ENCODE assay signal across 20 mouse cellular contexts in genomic region chr3:121841412-121842014, GRCm38 (mm10). TPM values are rescaled to one million over a fixed set of nuclear protein-coding genes. Genes with fewer than 3 reads are reported as not detected.
DNase-seq lines count a peak whose midpoint lies in the region; ATAC-seq lines count a peak whose summit lies in the region.
"Had no signal": no experiment of that assay in that cellular context is flagged by ENCODE, and none has a peak within 500 bp of the region (broad histone marks: within the 10 kb centered on the region; RNA-seq: fewer than 3 reads in every experiment).

No protein-coding gene starts in this region.

- 64% methylated on average over 9 of the region's 9 CpGs for WGBS in embryonic facial prominence, embryonic 14.5 days
- WGBS in embryonic facial prominence, embryonic 10.5 days = 83% methylated on average over 9 of the region's 9 CpGs
- 45% methylated on average over 9 of the region's 9 CpGs for WGBS in lung, embryonic 16.5 days

- H3K4me2 ChIP-seq in embryonic facial prominence, embryonic 14.5 days (ENCODE audit: low read depth, low read length) = no peak overlapping the region
- no peak overlapping the region for H3K4me2 ChIP-seq in lung, embryonic 16.5 days (ENCODE audit: low read depth, low read length)
- H3K4me2 ChIP-seq: embryonic facial prominence, embryonic 15.5 days; hindbrain, embryonic 12.5 days; liver, embryonic 13.5 days; neural tube, embryonic 13.5 days had no signal

- no peak for ATAC-seq in embryonic facial prominence, embryonic 14.5 days (ENCODE audit: low read depth)
- ATAC-seq in lung, embryonic 16.5 days (ENCODE audit: low read depth) = peak; percentile 77
- ATAC-seq in megakaryocyte, adult 5-6 weeks (ENCODE audit: poor library complexity, severe bottlenecking) = peak; percentile 37

- H3K27me3 ChIP-seq in embryonic facial prominence, embryonic 14.5 days (replicated peaks; ENCODE audit: control insufficient read depth, insufficient read depth, low read length) = no peaks in the 10 kb centered on the region
- no peaks in the 10 kb centered on the region for H3K27me3 ChIP-seq in embryonic facial prominence, embryonic 10.5 days (replicated peaks; ENCODE audit: low read depth, poor library complexity, severe bottlenecking)
- H3K27me3 ChIP-seq in lung, embryonic 16.5 days (ENCODE audit: control insufficient read depth, insufficient read depth, low read depth, low read length) = no peaks in the 10 kb centered on the region
- H3K27me3 ChIP-seq: embryonic facial prominence, embryonic 15.5 days; hindbrain, embryonic 12.5 days; liver, embryonic 13.5 days; neural tube, embryonic 13.5 days had no signal

- H3K9ac ChIP-seq in embryonic facial prominence, embryonic 14.5 days (ENCODE audit: low read depth, low read length) = no peak overlapping the region
- no peak overlapping the region for H3K9ac ChIP-seq in lung, embryonic 16.5 days (ENCODE audit: low read length)
- H3K9ac ChIP-seq: embryonic facial prominence, embryonic 15.5 days; hindbrain, embryonic 12.5 days; liver, embryonic 13.5 days; neural tube, embryonic 13.5 days had no signal

- H3K4me1 ChIP-seq in embryonic facial prominence, embryonic 14.5 days (ENCODE audit: control insufficient read depth, insufficient read depth, low read length) = no peaks in the 10 kb centered on the region
- H3K4me1 ChIP-seq in embryonic facial prominence, embryonic 10.5 days = peaks cover 3% of the 10 kb centered on the region; the same call in 1 of the 2 replicates
- H3K4me1 ChIP-seq in lung, embryonic 16.5 days (replicated peaks; ENCODE audit: control insufficient read depth, insufficient read depth, low read length) = peaks cover 3% of the 10 kb centered on the region; the same call in 1 of the 2 replicates
- H3K4me1 ChIP-seq: embryonic facial prominence, embryonic 15.5 days; hindbrain, embryonic 12.5 days; neural tube, embryonic 13.5 days had no signal

- no peak overlapping the region for H3K27ac ChIP-seq in embryonic facial prominence, embryonic 14.5 days (replicated peaks; ENCODE audit: low read depth, low read length)
- H3K27ac ChIP-seq in embryonic facial prominence, embryonic 10.5 days (replicated peaks) = no peak overlapping the region; the same call in 1 of the 2 replicates
- no peak overlapping the region for H3K27ac ChIP-seq in lung, embryonic 16.5 days (ENCODE audit: low read length)
- H3K27ac ChIP-seq: embryonic facial prominence, embryonic 15.5 days; hindbrain, embryonic 12.5 days; liver, embryonic 13.5 days; midbrain, embryonic 10.5 days; neural tube, embryonic 13.5 days had no signal

- no peak overlapping the region for H3K4me3 ChIP-seq in embryonic facial prominence, embryonic 14.5 days (ENCODE audit: low read depth, low read length)
- no peak overlapping the region for H3K4me3 ChIP-seq in embryonic facial prominence, embryonic 10.5 days
- no peak overlapping the region for H3K4me3 ChIP-seq in lung, embryonic 16.5 days (ENCODE audit: low read length)
- H3K4me3 ChIP-seq: embryonic facial prominence, embryonic 15.5 days; hindbrain, embryonic 12.5 days; liver, embryonic 13.5 days; midbrain, embryonic 10.5 days; neural tube, embryonic 13.5 days had no signal

- 0 out of 2 replicates have a peak, but pooled peaks cover 4% of the 10 kb centered on the region for H3K9me3 ChIP-seq in embryonic facial prominence, embryonic 14.5 days (ENCODE audit: control insufficient read depth, low read length)
- H3K9me3 ChIP-seq in embryonic facial prominence, embryonic 10.5 days = no peaks in the 10 kb centered on the region
- no peaks in the 10 kb centered on the region for H3K9me3 ChIP-seq in lung, embryonic 16.5 days (ENCODE audit: control insufficient read depth, low read length)
- H3K9me3 ChIP-seq: embryonic facial prominence, embryonic 15.5 days; liver, embryonic 13.5 days; midbrain, embryonic 10.5 days; neural tube, embryonic 13.5 days had no signal

- no peaks in the 10 kb centered on the region for H3K36me3 ChIP-seq in embryonic facial prominence, embryonic 14.5 days (ENCODE audit: control insufficient read depth, insufficient read depth, low read length)
- no peaks in the 10 kb centered on the region for H3K36me3 ChIP-seq in embryonic facial prominence, embryonic 10.5 days (replicated peaks)
- no peaks in the 10 kb centered on the region for H3K36me3 ChIP-seq in lung, embryonic 16.5 days (ENCODE audit: control insufficient read depth, insufficient read depth, low read length)
- H3K36me3 ChIP-seq: embryonic facial prominence, embryonic 15.5 days; hindbrain, embryonic 12.5 days; liver, embryonic 13.5 days; midbrain, embryonic 10.5 days; neural tube, embryonic 13.5 days had no signal

- peak; percentile 32 for DNase-seq in embryonic facial prominence, embryonic 14.5 days (ENCODE audit: low spot score)
- DNase-seq in embryonic facial prominence, embryonic 10.5 days (ENCODE audit: low spot score) = no peak
- DNase-seq in lung, adult 18-20 months = no peak
- peak; percentile 78 for DNase-seq in NIH3T3 (ENCODE audit: low read depth)
- DNase-seq in right cerebral cortex, postnatal 10 days (ENCODE audit: low spot score in 2 of 2) = no peak
- no peak for DNase-seq in layer of hippocampus, postnatal 36 days
- DNase-seq: adrenal gland, adult 8-10 months; cerebellum, adult 8-10 months; gastrocnemius, postnatal 14 days; kidney, adult 11 months; kidney, postnatal 14 days; liver, embryonic 13.5 days; right cerebral cortex, postnatal 14 days; thymus, postnatal 25 days had no signal

RNA-seq across cellular contexts. Expression of gene Abcd3, which starts 26.4 kb away (rescaled TPM):
- 53.5 and 58.8 TPM in 2 replicates for polyA plus RNA-seq in embryonic facial prominence, embryonic 14.5 days (2014; fragmentation: Nextera tagmentation; extraction: Ambion mirVana)
- polyA plus RNA-seq in embryonic facial prominence, embryonic 10.5 days (2016; fragmentation: Nextera tagmentation; extraction: Ambion mirVana) = 40.1 and 44.0 TPM in 2 replicates
- polyA plus RNA-seq in lung, embryonic 16.5 days (2015; fragmentation: Nextera tagmentation; extraction: Ambion mirVana) = 84.8 and 87.2 TPM in 2 replicates
- total RNA-seq in megakaryocyte, adult 5-6 weeks (2015) = 18.2 and 20.4 TPM in 2 replicates
- 20.1 and 22.7 TPM in 2 replicates for total RNA-seq in megakaryocyte, adult 5-6 weeks (2017)
- 10 to 100 TPM; 56.3 to 59.0 TPM for total RNA-seq in layer of hippocampus, postnatal 36 days (2021)

Comparison
In these comparisons a context has a peak if more than half of its experiments do, and no peak if none do; other contexts are left out.
1. DNase-seq: peak in embryonic facial prominence, embryonic 14.5 days (single experiment) and NIH3T3 (single experiment); none in embryonic facial prominence, embryonic 10.5 days (single experiment), lung, adult 18-20 months (0 of 2), right cerebral cortex, postnatal 10 days (0 of 2) and layer of hippocampus, postnatal 36 days (0 of 2).